Mouse (Mus musculus): ENCODE results near the gene Slc16a8. TPM values are rescaled to one million over a fixed set of nuclear protein-coding genes. Genes with fewer than 3 reads are reported as not detected.

Gene Slc16a8
- polyA plus RNA-seq, 1 experiment = not detected

DNA sequence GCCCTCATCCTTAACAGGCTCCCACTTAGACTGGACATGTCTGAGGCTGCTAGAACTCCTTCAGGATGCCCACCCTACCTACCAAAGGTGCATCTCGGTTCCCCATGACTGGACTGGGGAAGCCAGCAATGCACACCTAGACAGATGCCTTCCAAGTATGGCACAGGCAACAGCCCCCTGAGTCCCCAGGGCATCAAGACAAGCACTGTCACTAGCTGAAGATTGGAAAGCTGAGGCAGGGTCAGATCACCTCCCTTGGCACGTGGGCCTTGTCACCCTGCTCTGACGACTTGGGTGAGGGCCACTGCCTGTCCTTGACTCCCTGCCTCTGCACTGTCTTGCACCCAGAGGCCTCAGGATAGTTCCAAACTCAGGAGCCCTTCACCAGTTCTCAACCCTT is 33.8 kb upstream of the Slc16a8 start:
- H3K4me1 ChIP-seq (ENCODE audit: control insufficient read depth, insufficient read depth, low read length) = no peaks in the 10 kb centered on the region
- TF ChIP-seq POLR2A (IDR thresholded peaks at IDR 0.05; ENCODE audit: control insufficient read depth, low read depth, low read length) (no peak), CTCF (IDR thresholded peaks at IDR 0.05; ENCODE audit: control insufficient read depth, insufficient read depth, insufficient replicate concordance, low read depth, low read length) (no peak)
- no peak overlapping the region for H3K27ac ChIP-seq (ENCODE audit: control insufficient read depth, insufficient read depth, low read depth, low read length)
- H3K36me3 ChIP-seq (ENCODE audit: control insufficient read depth, insufficient read depth, low read length) = no peaks in the 10 kb centered on the region; the same call in none of the 2 replicates
- H3K4me3 ChIP-seq (ENCODE audit: control insufficient read depth, low read depth, low read length) = no peak overlapping the region
- no peaks in the 10 kb centered on the region for H3K27me3 ChIP-seq (ENCODE audit: control insufficient read depth, insufficient read depth, low read length)

DNA sequence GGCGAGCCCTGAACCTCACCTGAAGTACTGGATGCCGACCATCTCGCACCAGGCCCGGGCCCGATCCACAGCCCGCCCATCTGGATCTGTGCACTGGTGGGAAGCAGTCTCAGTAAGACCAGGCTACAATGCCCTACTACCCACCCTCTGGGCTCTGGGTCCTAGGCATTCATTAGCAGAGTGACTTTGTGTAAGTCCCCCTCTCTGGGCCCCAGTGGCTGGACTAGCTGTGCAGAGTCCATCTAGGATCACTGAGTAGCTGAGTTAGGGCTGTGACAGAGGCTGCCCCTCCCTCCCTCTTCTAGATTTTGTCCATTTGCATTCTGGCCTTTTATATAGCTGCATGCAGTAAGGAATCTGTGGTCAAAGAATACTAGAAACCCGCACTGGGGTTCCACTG is 32.5 kb upstream of the Slc16a8 start:
- Histone ChIP-seq H3K4me1 (ENCODE audit: control insufficient read depth, insufficient read depth, low read length) (no peaks in the 10 kb centered on the region), H3K36me3 (ENCODE audit: control insufficient read depth, insufficient read depth, low read length) (no peaks in the 10 kb centered on the region; the same call in none of the 2 replicates), H3K27me3 (ENCODE audit: control insufficient read depth, insufficient read depth, low read length) (no peaks in the 10 kb centered on the region), H3K4me3 (ENCODE audit: control insufficient read depth, low read depth, low read length) (no peak overlapping the region), H3K27ac (ENCODE audit: control insufficient read depth, insufficient read depth, low read depth, low read length) (no peak overlapping the region)
- TF ChIP-seq CTCF (IDR thresholded peaks at IDR 0.05; ENCODE audit: control insufficient read depth, insufficient read depth, insufficient replicate concordance, low read depth, low read length) (no peak), POLR2A (IDR thresholded peaks at IDR 0.05; ENCODE audit: control insufficient read depth, low read depth, low read length) (no peak)

DNA sequence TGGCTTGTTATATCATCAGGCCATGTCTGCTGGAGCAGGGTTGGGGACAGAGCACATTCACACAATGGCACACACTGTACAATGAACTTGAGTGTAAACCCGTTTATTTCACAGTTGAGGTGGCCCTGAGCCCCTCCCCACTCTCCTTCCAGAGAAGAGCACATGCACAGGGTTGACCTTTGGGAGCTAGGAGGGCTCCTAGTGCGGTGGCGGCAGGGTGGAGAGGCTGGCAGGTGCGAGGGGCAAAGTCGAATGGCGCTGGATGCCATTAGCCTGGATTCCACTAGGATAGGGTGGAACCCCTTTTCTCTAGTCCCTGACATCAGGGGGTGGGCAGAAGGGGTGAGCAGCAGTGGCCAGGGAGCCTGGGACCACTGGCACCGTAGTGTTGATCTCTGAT is 31.6 kb upstream of the Slc16a8 start:
- Histone ChIP-seq H3K27me3 (ENCODE audit: control insufficient read depth, insufficient read depth, low read length) (no peaks in the 10 kb centered on the region), H3K36me3 (ENCODE audit: control insufficient read depth, insufficient read depth, low read length) (no peaks in the 10 kb centered on the region; the same call in none of the 2 replicates), H3K27ac (ENCODE audit: control insufficient read depth, insufficient read depth, low read depth, low read length) (no peak overlapping the region), H3K4me3 (ENCODE audit: control insufficient read depth, low read depth, low read length) (no peak overlapping the region), H3K4me1 (ENCODE audit: control insufficient read depth, insufficient read depth, low read length) (no peaks in the 10 kb centered on the region)
- TF ChIP-seq CTCF (IDR thresholded peaks at IDR 0.05; ENCODE audit: control insufficient read depth, insufficient read depth, insufficient replicate concordance, low read depth, low read length) = no peak
- no peak for TF ChIP-seq POLR2A (IDR thresholded peaks at IDR 0.05; ENCODE audit: control insufficient read depth, low read depth, low read length)

DNA sequence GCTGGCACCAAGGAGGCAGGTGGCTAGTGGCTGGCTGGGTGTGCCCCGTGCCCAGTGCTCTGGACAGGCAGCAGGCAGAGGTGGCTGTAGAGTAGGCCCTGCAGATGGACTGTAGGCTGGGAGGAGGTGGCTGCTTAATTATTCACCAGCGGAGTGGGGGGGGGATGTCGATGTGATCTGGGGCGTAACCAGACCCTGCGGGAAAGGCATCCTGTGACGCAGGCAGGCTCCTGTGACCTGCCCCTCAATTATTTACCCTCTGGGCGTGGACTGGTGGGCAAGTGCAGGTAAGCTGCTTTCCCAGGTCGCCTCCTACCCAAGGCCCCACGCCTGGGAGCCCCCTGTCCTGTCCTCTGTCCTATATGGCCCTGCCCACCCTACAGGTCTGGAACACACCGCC is 30.8 kb upstream of the Slc16a8 start, which contains the start of gene Baiap2l2:
Gene Baiap2l2 (minus strand): TSS at position 139 of the 400 bp plus-strand sequence.
- peaks cover 2% of the 10 kb centered on the region for H3K4me1 ChIP-seq (ENCODE audit: control insufficient read depth, insufficient read depth, low read length)
- no peak within 1 kb of the TSS for H3K4me3 ChIP-seq (ENCODE audit: control insufficient read depth, low read depth, low read length)
- TF ChIP-seq CTCF (IDR thresholded peaks at IDR 0.05; ENCODE audit: control insufficient read depth, insufficient read depth, insufficient replicate concordance, low read depth, low read length) (no peak), POLR2A (IDR thresholded peaks at IDR 0.05; ENCODE audit: control insufficient read depth, low read depth, low read length) (no peak)
- H3K27me3 ChIP-seq (ENCODE audit: control insufficient read depth, insufficient read depth, low read length) = no peaks in the 10 kb centered on the region
- no peaks in the 10 kb centered on the region; the same call in none of the 2 replicates for H3K36me3 ChIP-seq (ENCODE audit: control insufficient read depth, insufficient read depth, low read length)
- no peak within 1 kb of the TSS for H3K27ac ChIP-seq (ENCODE audit: control insufficient read depth, insufficient read depth, low read depth, low read length)

DNA sequence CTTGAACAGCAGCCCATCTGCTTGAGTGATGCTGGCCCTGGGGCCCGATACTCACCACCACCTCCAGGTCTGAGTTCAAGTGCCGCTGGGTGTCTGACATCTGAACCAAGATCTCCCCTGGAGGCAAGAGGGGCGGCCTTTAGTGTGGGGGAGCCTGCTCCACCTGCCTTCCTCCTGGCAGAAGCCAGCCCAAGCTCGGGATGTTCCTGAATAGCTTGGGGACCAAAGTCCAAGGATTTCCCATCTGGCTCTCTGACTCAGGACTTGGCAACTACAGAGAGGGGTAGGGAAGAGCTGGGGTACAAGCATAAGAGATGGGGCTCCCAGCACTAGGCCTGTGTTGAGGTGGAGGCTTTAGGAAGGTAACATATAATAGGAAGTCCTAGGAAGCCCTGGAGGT is 28.8 kb upstream of the Slc16a8 start:
- Histone ChIP-seq H3K27ac (ENCODE audit: control insufficient read depth, insufficient read depth, low read depth, low read length) (no peak overlapping the region), H3K4me3 (ENCODE audit: control insufficient read depth, low read depth, low read length) (no peak overlapping the region), H3K27me3 (ENCODE audit: control insufficient read depth, insufficient read depth, low read length) (no peaks in the 10 kb centered on the region), H3K36me3 (ENCODE audit: control insufficient read depth, insufficient read depth, low read length) (no peaks in the 10 kb centered on the region; the same call in none of the 2 replicates), H3K4me1 (ENCODE audit: control insufficient read depth, insufficient read depth, low read length) (peaks cover 2% of the 10 kb centered on the region)
- TF ChIP-seq POLR2A (IDR thresholded peaks at IDR 0.05; ENCODE audit: control insufficient read depth, low read depth, low read length) (no peak), CTCF (IDR thresholded peaks at IDR 0.05; ENCODE audit: control insufficient read depth, insufficient read depth, insufficient replicate concordance, low read depth, low read length) (no peak)

DNA sequence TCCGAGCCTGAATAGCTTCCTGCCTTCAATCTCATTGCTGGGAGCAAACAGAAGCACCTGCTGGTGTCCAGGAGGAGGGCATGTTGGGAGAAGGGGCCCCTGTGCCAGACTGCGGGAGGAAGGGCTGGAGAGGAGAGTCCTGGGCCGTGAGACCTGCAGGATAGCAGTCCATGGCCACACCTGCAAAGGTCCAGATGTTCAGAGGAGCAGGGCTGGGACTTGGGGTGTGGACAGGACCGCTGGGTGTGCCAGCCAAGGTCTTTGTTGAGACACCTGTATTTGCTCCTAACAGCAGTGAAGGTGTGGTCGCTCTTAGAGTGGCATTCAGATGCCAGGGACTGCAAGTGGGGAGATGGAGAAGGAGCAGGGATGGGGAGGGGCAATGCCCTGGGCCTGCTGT is 27.9 kb upstream of the Slc16a8 start:
- H3K4me3 ChIP-seq (ENCODE audit: control insufficient read depth, low read depth, low read length) = no peak overlapping the region
- H3K27ac ChIP-seq (ENCODE audit: control insufficient read depth, insufficient read depth, low read depth, low read length) = no peak overlapping the region
- no peaks in the 10 kb centered on the region for H3K27me3 ChIP-seq (ENCODE audit: control insufficient read depth, insufficient read depth, low read length)
- no peaks in the 10 kb centered on the region; the same call in 1 of the 2 replicates for H3K36me3 ChIP-seq (ENCODE audit: control insufficient read depth, insufficient read depth, low read length)
- H3K4me1 ChIP-seq (ENCODE audit: control insufficient read depth, insufficient read depth, low read length) = peaks cover 2% of the 10 kb centered on the region
- TF ChIP-seq POLR2A (IDR thresholded peaks at IDR 0.05; ENCODE audit: control insufficient read depth, low read depth, low read length) (no peak), CTCF (IDR thresholded peaks at IDR 0.05; ENCODE audit: control insufficient read depth, insufficient read depth, insufficient replicate concordance, low read depth, low read length) (no peak)

DNA sequence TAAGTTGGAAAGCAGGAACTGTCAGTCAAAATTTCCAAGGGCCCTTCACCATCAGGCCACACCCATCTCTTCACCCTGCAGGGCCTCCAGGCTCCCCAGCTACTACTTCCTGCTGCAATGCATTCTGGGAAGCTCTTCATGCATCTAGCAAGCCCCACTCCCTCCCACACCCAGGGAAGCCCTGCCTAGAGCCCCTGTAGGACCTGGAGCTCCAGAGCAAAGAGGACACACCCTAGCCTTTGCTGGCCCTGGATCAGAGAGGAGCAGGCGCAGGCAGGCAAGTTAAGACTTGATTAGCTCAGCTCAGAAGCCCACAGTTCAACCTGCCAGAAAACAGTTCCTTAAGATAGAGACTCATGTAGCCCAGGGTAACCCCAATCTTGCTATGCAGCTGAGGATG is 26.8 kb upstream of the Slc16a8 start:
- Histone ChIP-seq H3K27me3 (ENCODE audit: control insufficient read depth, insufficient read depth, low read length) (no peaks in the 10 kb centered on the region), H3K4me3 (ENCODE audit: control insufficient read depth, low read depth, low read length) (no peak overlapping the region), H3K27ac (ENCODE audit: control insufficient read depth, insufficient read depth, low read depth, low read length) (no peak overlapping the region), H3K36me3 (ENCODE audit: control insufficient read depth, insufficient read depth, low read length) (no peaks in the 10 kb centered on the region), H3K4me1 (ENCODE audit: control insufficient read depth, insufficient read depth, low read length) (peaks cover 2% of the 10 kb centered on the region)
- TF ChIP-seq POLR2A (IDR thresholded peaks at IDR 0.05; ENCODE audit: control insufficient read depth, low read depth, low read length) = no peak
- no peak for TF ChIP-seq CTCF (IDR thresholded peaks at IDR 0.05; ENCODE audit: control insufficient read depth, insufficient read depth, insufficient replicate concordance, low read depth, low read length)

DNA sequence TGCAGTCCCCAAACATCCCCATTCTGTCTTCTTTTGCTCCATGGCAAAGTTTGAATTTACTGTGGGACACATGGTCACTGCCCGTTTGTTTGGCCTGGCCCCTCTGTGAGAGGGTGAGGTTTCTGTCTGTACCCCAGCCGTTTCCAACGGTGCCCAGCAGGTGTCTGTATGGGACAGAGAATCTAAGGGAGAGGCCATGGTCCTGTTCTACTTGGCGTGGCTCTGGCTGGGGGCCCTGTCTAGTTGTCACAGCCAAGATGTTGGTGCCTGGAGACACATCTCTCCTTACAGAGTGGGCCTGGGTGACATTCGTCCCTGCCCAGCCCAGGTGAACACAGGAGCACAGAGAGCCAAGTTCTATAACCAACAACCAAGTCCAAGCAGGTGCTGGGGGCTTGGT is 26.3 kb upstream of the Slc16a8 start:
- H3K36me3 ChIP-seq (ENCODE audit: control insufficient read depth, insufficient read depth, low read length) = no peaks in the 10 kb centered on the region
- TF ChIP-seq POLR2A (IDR thresholded peaks at IDR 0.05; ENCODE audit: control insufficient read depth, low read depth, low read length) (no peak), CTCF (IDR thresholded peaks at IDR 0.05; ENCODE audit: control insufficient read depth, insufficient read depth, insufficient replicate concordance, low read depth, low read length) (no peak; the same call in 1 of the 2 replicates)
- H3K27me3 ChIP-seq (ENCODE audit: control insufficient read depth, insufficient read depth, low read length) = no peaks in the 10 kb centered on the region
- no peak overlapping the region for H3K4me3 ChIP-seq (ENCODE audit: control insufficient read depth, low read depth, low read length)
- H3K27ac ChIP-seq (ENCODE audit: control insufficient read depth, insufficient read depth, low read depth, low read length) = no peak overlapping the region
- H3K4me1 ChIP-seq (ENCODE audit: control insufficient read depth, insufficient read depth, low read length) = peaks cover 2% of the 10 kb centered on the region

Data from testis, adult 2 months (tissue).